Mouse (Mus musculus): ENCODE measurements around the gene Micu2. TPM values are rescaled to one million over a fixed set of nuclear protein-coding genes. Genes with fewer than 3 reads are reported as not detected.

Gene Micu2
- polyA plus RNA-seq, 1 experiment: 10.7 TPM

DNA sequence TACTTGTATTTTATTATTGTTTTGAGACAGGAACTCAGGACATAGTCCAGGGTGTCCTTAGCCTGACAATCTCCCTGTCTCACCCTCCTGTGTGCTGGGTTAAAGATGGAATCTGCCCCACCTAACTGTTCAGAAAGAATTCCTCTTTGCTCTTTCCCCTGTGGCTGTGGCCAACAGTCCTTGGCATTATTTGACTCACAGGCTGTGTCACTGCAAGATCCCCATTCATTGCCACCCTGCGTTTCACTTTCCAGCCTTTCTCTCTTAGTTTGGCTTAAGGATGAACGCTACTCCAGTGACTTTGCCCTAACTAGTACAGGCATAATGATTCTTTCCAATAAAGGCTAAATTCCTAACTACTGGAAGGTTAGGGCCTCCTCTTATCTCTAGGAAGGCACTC is 104.7 kb downstream of the Micu2 start:
- peaks cover 3% of the 10 kb centered on the region for H3K4me1 ChIP-seq (ENCODE audit: control insufficient read depth, insufficient read depth, insufficient read length)
- no peak overlapping the region for H3K4me3 ChIP-seq (ENCODE audit: extremely low read depth, insufficient read depth, insufficient read length)
- WGBS: 90% methylated on average over 2 of the region's 2 CpGs
- no peaks in the 10 kb centered on the region for H3K36me3 ChIP-seq (ENCODE audit: control insufficient read depth, insufficient read depth, low read length)
- H3K27me3 ChIP-seq (ENCODE audit: control insufficient read depth, insufficient read depth, low read length): no peaks in the 10 kb centered on the region
- DNase-seq (ENCODE audit: low read depth in 1 of 2, low spot score in 2 of 2): no peak
- TF ChIP-seq POLR2A (IDR thresholded peaks at IDR 0.05; ENCODE audit: low read depth, low read length) (no peak), CTCF (IDR thresholded peaks at IDR 0.05; ENCODE audit: extremely low read depth, insufficient read depth, insufficient read length, insufficient replicate concordance) (no peak)
- no peak overlapping the region for H3K27ac ChIP-seq (ENCODE audit: insufficient read depth, low read length)

DNA sequence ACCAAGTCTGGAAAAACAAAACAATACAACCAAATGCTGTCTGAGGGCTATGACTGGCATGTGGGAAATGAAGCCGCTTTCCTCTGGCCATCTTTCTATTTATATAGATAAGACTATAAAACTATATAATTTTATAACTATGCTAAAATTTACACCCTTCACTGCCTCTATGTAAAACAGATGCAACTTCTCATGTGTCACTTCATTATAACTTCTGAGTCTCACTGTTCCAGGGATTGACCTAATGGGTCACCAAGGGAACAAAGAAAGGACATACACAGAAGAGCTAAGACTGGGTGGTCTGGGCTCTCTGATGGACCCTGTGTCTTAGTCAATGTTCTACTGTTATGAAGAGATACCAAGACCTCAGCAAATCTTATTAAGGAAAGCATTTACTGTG is 106.1 kb downstream of the Micu2 start:
- no peak overlapping the region for H3K27ac ChIP-seq (ENCODE audit: insufficient read depth, low read length)
- TF ChIP-seq POLR2A (IDR thresholded peaks at IDR 0.05; ENCODE audit: low read depth, low read length) (no peak), CTCF (IDR thresholded peaks at IDR 0.05; ENCODE audit: extremely low read depth, insufficient read depth, insufficient read length, insufficient replicate concordance) (no peak)
- DNase-seq (ENCODE audit: low read depth in 1 of 2, low spot score in 2 of 2): no peak
- H3K27me3 ChIP-seq (ENCODE audit: control insufficient read depth, insufficient read depth, low read length): no peaks in the 10 kb centered on the region
- no peak overlapping the region for H3K4me3 ChIP-seq (ENCODE audit: extremely low read depth, insufficient read depth, insufficient read length)
- no peaks in the 10 kb centered on the region for H3K36me3 ChIP-seq (ENCODE audit: control insufficient read depth, insufficient read depth, low read length)
- H3K4me1 ChIP-seq (ENCODE audit: control insufficient read depth, insufficient read depth, insufficient read length): peaks cover 6% of the 10 kb centered on the region
- 97% methylated on average over 1 of the region's 1 CpGs for WGBS

DNA sequence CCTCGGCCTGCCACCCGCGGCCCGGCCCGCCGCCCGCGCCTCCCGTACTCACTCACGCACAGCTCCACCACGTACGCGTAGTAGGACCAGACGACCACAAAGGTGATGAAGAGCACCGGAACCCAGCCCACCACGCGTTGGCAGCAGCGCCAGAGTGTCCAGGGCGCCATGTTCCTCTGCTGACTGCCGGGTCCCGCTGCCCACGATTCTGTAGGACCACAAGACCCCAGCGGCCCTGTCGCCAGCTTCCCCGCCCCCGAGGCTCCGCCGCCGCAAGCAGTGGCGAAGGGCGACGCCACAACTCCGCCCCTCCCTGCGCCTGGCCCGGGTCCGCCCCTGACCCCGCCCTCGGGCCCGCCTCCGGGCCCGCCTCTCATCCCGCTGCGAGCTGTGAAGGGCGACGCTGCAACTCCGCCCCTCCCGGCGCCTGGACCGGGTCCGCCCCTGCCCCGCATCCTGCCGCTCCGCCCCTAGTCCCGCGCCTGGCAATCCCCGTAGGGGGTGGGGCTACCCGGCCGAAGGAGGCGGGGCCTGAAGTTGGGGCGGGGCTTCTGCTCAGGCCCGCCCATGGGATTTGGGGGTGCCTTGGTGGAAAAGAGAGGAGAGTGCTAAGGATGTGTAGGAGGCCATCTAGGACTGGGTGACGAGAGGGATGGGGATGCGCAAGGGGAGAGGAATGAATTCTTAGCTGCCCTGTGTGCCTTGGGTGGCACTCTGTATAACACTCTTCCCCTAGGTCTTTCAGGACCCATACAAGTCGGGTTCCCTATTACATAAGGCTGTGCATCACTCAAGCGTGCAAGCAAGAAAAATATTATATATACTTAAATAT is 108.8 kb downstream of the Micu2 start, which contains the start of gene Zdhhc20:
Gene Zdhhc20 (minus strand): TSS at position 266 of the 832 bp plus-strand sequence.
- Histone ChIP-seq H3K36me3 (ENCODE audit: control insufficient read depth, insufficient read depth, low read length) (no peaks in the 10 kb centered on the region), H3K4me3 (ENCODE audit: extremely low read depth, insufficient read depth, insufficient read length) (peak within 1 kb of the TSS; percentile 99), H3K4me1 (ENCODE audit: control insufficient read depth, insufficient read depth, insufficient read length) (peaks cover 10% of the 10 kb centered on the region), H3K27ac (ENCODE audit: insufficient read depth, low read length) (peak within 1 kb of the TSS; percentile 85), H3K27me3 (ENCODE audit: control insufficient read depth, insufficient read depth, low read length) (no peaks in the 10 kb centered on the region)
- peak; percentile 86 to 91 for DNase-seq (ENCODE audit: low read depth in 1 of 2, low spot score in 2 of 2)
- WGBS: 5% methylated on average over 57 of the region's 65 CpGs
- peak; percentile 64 for TF ChIP-seq POLR2A (IDR thresholded peaks at IDR 0.05; ENCODE audit: low read depth, low read length)
- no peak for TF ChIP-seq CTCF (IDR thresholded peaks at IDR 0.05; ENCODE audit: extremely low read depth, insufficient read depth, insufficient read length, insufficient replicate concordance)

DNA sequence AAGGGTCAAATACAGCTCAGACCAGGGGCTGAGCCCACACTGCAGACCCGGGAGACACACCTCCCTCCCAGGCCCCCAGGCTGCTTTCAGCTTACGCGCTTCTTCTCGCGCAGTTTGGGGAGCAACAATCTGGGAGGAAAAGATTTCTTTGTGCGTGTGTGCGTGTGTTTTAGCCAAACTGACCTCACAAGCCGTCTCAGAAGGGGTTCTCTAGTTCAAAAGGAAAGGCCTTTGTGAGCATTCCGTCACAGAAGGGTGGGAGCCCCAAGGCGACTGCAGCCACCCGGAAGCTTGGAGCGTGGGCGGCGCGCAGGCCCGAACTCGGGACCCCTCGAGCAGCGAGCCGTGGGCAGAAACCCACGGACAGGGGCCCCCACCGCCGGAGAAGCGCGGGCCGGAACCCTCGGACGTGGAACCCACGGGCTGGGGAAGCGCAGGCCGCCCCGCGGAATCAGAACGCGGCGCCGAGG is 109.5 kb downstream of the Micu2 start:
- TF ChIP-seq CTCF (IDR thresholded peaks at IDR 0.05; ENCODE audit: extremely low read depth, insufficient read depth, insufficient read length, insufficient replicate concordance): no peak
- no peak for TF ChIP-seq POLR2A (IDR thresholded peaks at IDR 0.05; ENCODE audit: low read depth, low read length)
- no peaks in the 10 kb centered on the region for H3K36me3 ChIP-seq (ENCODE audit: control insufficient read depth, insufficient read depth, low read length)
- H3K4me1 ChIP-seq (ENCODE audit: control insufficient read depth, insufficient read depth, insufficient read length): peaks cover 10% of the 10 kb centered on the region
- H3K27ac ChIP-seq (ENCODE audit: insufficient read depth, low read length): peak overlapping the region; percentile 85
- DNase-seq (ENCODE audit: low read depth in 1 of 2, low spot score in 2 of 2): peak in 1 of 2 experiments; percentile 58
- no peaks in the 10 kb centered on the region for H3K27me3 ChIP-seq (ENCODE audit: control insufficient read depth, insufficient read depth, low read length)
- WGBS: under 1% methylated on average over 35 of the region's 37 CpGs
- peak overlapping the region; percentile 99 for H3K4me3 ChIP-seq (ENCODE audit: extremely low read depth, insufficient read depth, insufficient read length)

DNA sequence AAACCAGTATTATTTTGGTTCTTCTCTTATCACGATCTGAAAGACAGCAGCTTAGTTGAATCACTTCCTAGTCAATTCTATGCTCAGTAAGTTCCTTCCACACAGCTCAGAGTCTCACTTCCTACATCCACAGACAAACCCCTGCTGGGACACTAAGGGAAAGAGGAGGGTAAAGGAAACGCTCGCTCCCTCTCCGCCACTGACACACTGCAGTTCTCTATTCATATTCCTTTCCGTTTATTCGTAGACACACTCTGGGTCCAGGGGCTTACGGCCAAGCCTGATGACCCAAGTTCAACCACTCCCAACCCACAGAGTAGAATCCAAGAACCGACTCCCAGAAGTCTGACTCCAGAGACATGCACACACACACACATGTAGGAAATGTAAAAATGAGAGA is 111.9 kb downstream of the Micu2 start:
- no peaks in the 10 kb centered on the region for H3K36me3 ChIP-seq (ENCODE audit: control insufficient read depth, insufficient read depth, low read length)
- no peak overlapping the region for H3K27ac ChIP-seq (ENCODE audit: insufficient read depth, low read length)
- H3K4me1 ChIP-seq (ENCODE audit: control insufficient read depth, insufficient read depth, insufficient read length): peaks cover 13% of the 10 kb centered on the region
- WGBS: 36% methylated on average over 8 of the region's 8 CpGs
- no peak for DNase-seq (ENCODE audit: low read depth in 1 of 2, low spot score in 2 of 2)
- no peak overlapping the region for H3K4me3 ChIP-seq (ENCODE audit: extremely low read depth, insufficient read depth, insufficient read length)
- H3K27me3 ChIP-seq (ENCODE audit: control insufficient read depth, insufficient read depth, low read length): no peaks in the 10 kb centered on the region
- TF ChIP-seq POLR2A (IDR thresholded peaks at IDR 0.05; ENCODE audit: low read depth, low read length) (no peak), CTCF (IDR thresholded peaks at IDR 0.05; ENCODE audit: extremely low read depth, insufficient read depth, insufficient read length, insufficient replicate concordance) (no peak)

DNA sequence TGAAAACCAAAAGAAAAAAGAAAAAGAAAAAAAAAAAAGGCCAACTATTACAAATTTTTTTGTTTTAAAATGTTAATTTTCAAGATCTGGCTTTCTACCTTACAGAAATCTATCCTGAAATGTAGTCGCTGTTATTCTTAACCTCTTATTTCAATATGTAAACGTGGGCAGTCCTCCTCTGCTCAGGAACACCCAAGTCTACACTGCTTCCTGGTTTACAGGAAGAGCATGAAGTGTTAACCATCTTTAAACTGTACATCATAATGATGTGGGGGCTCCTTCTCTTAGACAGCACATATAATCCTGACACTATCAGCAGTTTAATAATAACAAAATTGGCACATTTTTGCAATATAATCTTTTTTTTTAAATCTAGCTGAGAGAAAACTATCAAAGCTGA is 113.0 kb downstream of the Micu2 start:
- H3K36me3 ChIP-seq (ENCODE audit: control insufficient read depth, insufficient read depth, low read length): no peaks in the 10 kb centered on the region
- DNase-seq (ENCODE audit: low read depth in 1 of 2, low spot score in 2 of 2): no peak
- H3K27ac ChIP-seq (ENCODE audit: insufficient read depth, low read length): no peak overlapping the region
- no peaks in the 10 kb centered on the region for H3K27me3 ChIP-seq (ENCODE audit: control insufficient read depth, insufficient read depth, low read length)
- H3K4me1 ChIP-seq (ENCODE audit: control insufficient read depth, insufficient read depth, insufficient read length): peaks cover 13% of the 10 kb centered on the region
- no peak overlapping the region for H3K4me3 ChIP-seq (ENCODE audit: extremely low read depth, insufficient read depth, insufficient read length)
- TF ChIP-seq POLR2A (IDR thresholded peaks at IDR 0.05; ENCODE audit: low read depth, low read length) (no peak), CTCF (IDR thresholded peaks at IDR 0.05; ENCODE audit: extremely low read depth, insufficient read depth, insufficient read length, insufficient replicate concordance) (no peak)
- 11% methylated on average over 2 of the region's 2 CpGs for WGBS

GRCm38 (mm10) chr14:57883341-57883740 is 115.7 kb downstream of the Micu2 start:
- no peak for TF ChIP-seq CTCF (IDR thresholded peaks at IDR 0.05; ENCODE audit: extremely low read depth, insufficient read depth, insufficient read length, insufficient replicate concordance)
- TF ChIP-seq POLR2A (IDR thresholded peaks at IDR 0.05; ENCODE audit: low read depth, low read length): no peak
- Histone ChIP-seq H3K27me3 (ENCODE audit: control insufficient read depth, insufficient read depth, low read length) (no peaks in the 10 kb centered on the region), H3K36me3 (ENCODE audit: control insufficient read depth, insufficient read depth, low read length) (no peaks in the 10 kb centered on the region), H3K4me3 (ENCODE audit: extremely low read depth, insufficient read depth, insufficient read length) (no peak overlapping the region), H3K27ac (ENCODE audit: insufficient read depth, low read length) (no peak overlapping the region), H3K4me1 (ENCODE audit: control insufficient read depth, insufficient read depth, insufficient read length) (peaks cover 10% of the 10 kb centered on the region)
- 94% methylated on average over 3 of the region's 3 CpGs for WGBS
- DNase-seq (ENCODE audit: low read depth in 1 of 2, low spot score in 2 of 2): no peak

Measured in spleen, adult 2 months (tissue).